Mouse (Mus musculus) lung, postnatal 0 days (tissue): ENCODE data around the gene Kat6b.

Experiments
- CTCF ChIP-seq: IDR thresholded peaks from 2 replicates; pipeline ENCODE4 v1.5.1; 2016; ENCODE audit warnings: antibody characterized with exemption, mild to moderate bottlenecking
- EP300 ChIP-seq: IDR thresholded peaks from 2 replicates; pipeline ENCODE4 v1.6.1; 2016; ENCODE audit warnings: antibody characterized with exemption, mild to moderate bottlenecking, control low read depth

DNA sequence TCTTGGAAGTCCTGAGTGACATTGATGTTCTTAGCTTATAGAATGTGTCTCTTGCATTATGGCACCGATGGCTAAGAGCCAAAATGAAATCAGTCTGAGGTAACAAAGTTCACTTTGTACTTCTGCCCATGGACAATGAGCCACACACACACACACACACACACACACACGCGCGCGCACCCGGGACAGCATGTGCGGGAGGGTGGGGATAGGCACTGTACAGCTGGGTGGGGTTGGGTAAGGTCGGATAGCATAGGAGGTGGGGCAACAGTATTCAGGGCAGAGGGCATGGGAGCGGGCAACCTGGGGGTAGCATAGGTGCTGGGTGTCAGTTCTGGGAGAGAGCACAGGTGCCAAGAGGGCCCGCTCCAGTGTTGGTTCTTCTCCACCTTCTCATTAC is 3.5 kb downstream of the Kat6b start:
- TF ChIP-seq CTCF (no peak), EP300 (no peak)
